Mouse (Mus musculus): Measurements from ENCODE around the gene Msantd3.

Msantd3 gene

DNA sequence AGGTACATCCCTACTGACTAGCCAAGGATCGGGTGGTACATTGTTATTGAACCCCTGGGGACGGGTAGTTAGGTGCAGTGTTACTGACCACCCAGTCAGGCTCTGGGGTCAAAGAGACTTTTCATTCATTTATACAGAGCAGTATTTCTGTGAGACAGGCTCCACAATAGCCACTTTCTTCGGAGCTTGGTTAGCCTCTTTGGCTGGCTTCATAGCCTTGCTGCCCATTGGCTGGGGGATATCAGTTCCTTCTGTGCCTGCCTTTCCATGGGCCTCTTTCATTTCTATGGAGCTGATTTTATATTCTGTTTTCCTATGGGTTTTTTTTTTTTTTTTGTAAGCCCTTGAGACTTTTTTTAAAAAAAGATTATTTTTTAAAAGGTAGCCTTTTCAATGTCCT, 65.9 kb downstream of the Msantd3 start:
- in situ Hi-C loops (cut with MboI), result no loop called here

DNA sequence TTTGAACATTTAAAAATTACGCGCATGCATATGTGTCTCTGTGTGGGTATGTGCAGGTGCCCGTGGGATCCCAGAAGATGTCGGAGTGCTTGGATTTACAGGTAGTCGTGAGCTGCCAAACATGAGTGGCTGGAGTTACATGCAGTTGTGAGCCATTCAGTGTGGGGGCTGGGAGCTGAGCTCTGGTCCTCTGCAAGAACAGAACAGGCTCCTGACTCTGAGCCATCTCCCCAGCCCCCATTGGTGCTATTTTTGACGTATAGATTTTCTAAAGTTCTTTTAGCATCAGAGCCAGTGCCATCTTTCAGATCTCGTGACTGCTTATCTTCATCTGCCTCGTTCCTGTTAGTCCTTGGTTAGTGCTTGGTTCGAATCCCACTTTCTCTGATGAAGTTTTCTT, 69.8 kb downstream of the Msantd3 start:
- in situ Hi-C loops (cut with MboI), result no loop called here

GRCm38 (mm10) chr4:48610251-48610650, 70.5 kb downstream of the Msantd3 start:
- in situ Hi-C loops (cut with MboI), result no loop called here

All from mature B cell (primary cell).